Mouse (Mus musculus) heart, adult 2 months (tissue): ENCODE results near the gene Tom1l2. TPM values are rescaled to one million over a fixed set of nuclear protein-coding genes. Genes with fewer than 3 reads are reported as not detected.

ENCODE experiments used
- DNase-seq, 2 experiments: peaks; one replicate each; pipeline ENCODE4 v3.0.0; 2021
- H3K27ac ChIP-seq: fragments of 200-600 bp; 2 replicates; pipeline ENCODE4 v1.8.1; 2022
- H3K27me3 ChIP-seq: fragments of 200-500 bp; 2 replicates; pipeline ENCODE4 v1.6.1; 2012; ENCODE audit warnings: mild to moderate bottlenecking, low read length, inconsistent platforms, mixed read lengths; ENCODE audit not compliant: control insufficient read depth, insufficient read depth
- H3K36me3 ChIP-seq: fragments of 200-500 bp; 2 replicates; pipeline ENCODE4 v1.6.1; 2012; ENCODE audit warnings: low read length, inconsistent platforms; ENCODE audit not compliant: control insufficient read depth, insufficient read depth
- H3K4me1 ChIP-seq: fragments of 200-500 bp; 2 replicates; pipeline ENCODE4 v1.6.1; 2011; ENCODE audit warnings: low read length; ENCODE audit not compliant: control insufficient read depth, insufficient read depth
- H3K4me3 ChIP-seq: fragments of 200-600 bp; 2 replicates; pipeline ENCODE4 v1.8.1; 2022
- H3K79me2 ChIP-seq: fragments of 200-500 bp; replicated peaks from 2 replicates; pipeline ENCODE4 v1.6.1; 2012; ENCODE audit warnings: mild to moderate bottlenecking, inconsistent platforms, low read length, moderate library complexity, mixed read lengths; ENCODE audit not compliant: control insufficient read depth, insufficient read depth
- H3K9ac ChIP-seq: fragments of 200-500 bp; 2 replicates; pipeline ENCODE4 v1.6.1; 2012; ENCODE audit warnings: low read depth, mild to moderate bottlenecking, control low read depth, inconsistent platforms, low read length, mixed read lengths
- CTCF ChIP-seq: fragments of 200-600 bp; IDR thresholded peaks from 2 replicates; pipeline ENCODE4 v1.8.1; 2022; ENCODE audit warnings: antibody characterized with exemption, mild to moderate bottlenecking, moderate library complexity
- EP300 ChIP-seq: fragments of 200-500 bp; IDR thresholded peaks from 2 replicates; pipeline ENCODE4 v1.6.1; 2011; ENCODE audit warnings: low read depth, low read length, control low read depth; ENCODE audit not compliant: insufficient read depth
- POLR2A ChIP-seq: fragments of 200-500 bp; IDR thresholded peaks from 2 replicates; pipeline ENCODE4 v1.6.1; 2011; ENCODE audit warnings: mild to moderate bottlenecking, low read depth, low read length, control low read depth; ENCODE audit not compliant: insufficient read depth
- WGBS: fragments of 180-500 bp; shearing (Covaris S2); methylation state at CpG from one replicate; pipeline ENCODE4 v1.1.7; 2018; 5-methylcytosine and 5-hydroxymethylcytosine counted together
- intact Hi-C: fragments of 180-260 bp; cut with DNase I; formaldehyde crosslinking; loops from one replicate; pipeline ENCODE4 v1.15.1; 2025
- polyA plus RNA-seq: library from polyadenylated mRNA; depleted of rRNA; stranded (reverse); fragments of >200 nt; gene quantifications from 2 replicates; pipeline ENCODE4 v1.2.3, GENCODE M21; 2012
- total RNA-seq, 2 experiments: library from RNA; stranded (reverse); gene quantifications; 2 replicates each; pipeline ENCODE4 v1.2.3; 2021

Gene Tom1l2
- total and polyA plus RNA-seq, 3 experiments = 102 to 123 (median 113) TPM

DNA sequence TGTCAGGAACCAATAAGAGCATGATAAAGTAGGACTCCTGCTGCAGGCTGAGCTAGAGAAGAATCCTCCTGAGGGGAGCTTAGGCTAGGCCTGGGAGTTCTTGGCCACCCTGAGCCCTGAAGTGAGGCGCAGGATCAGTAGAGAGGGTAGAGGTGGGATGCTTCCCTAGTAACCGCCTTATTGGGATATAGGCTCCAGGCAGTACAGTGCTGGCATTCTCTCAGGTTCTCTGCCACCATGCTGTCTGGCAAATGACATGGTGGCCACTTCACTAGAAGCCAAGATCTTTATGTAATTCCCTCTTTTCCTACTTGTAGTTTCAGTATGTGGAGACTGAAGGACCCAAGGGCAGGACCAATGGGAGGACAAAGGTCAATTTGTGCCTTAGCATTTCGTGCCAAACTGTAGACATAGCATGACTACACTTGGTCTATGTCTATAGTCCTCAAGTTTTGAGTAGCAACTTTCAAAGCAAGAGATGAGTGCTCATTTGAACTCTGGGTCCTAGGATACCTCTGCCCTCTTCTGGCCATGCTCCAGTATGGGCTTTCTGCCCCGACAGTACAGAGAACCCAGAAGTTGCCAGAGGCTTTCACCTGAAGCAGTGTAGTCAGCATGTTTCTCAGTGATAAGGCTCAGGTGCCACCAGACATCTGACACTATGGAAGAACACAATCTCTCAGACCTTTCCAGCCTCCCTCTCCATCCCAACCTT lies 87.3 kb downstream of the Tom1l2 start:
- intact Hi-C loops = no loop called here
- WGBS = 87% methylated on average over 4 of the region's 4 CpGs
- Histone ChIP-seq H3K27ac (no peak overlapping the region), H3K36me3 (no peaks in the 10 kb centered on the region), H3K9ac (no peak overlapping the region), H3K79me2 (no peaks in the 10 kb centered on the region), H3K4me3 (no peak overlapping the region), H3K27me3 (no peaks in the 10 kb centered on the region), H3K4me1 (no peaks in the 10 kb centered on the region; the same call in 1 of the 2 replicates)
- 0 out of 2 replicates have a peak, but pooled peaks have one; percentile 5 for TF ChIP-seq CTCF
- TF ChIP-seq EP300 = no peak
- TF ChIP-seq POLR2A = no peak
- no peak for DNase-seq

DNA sequence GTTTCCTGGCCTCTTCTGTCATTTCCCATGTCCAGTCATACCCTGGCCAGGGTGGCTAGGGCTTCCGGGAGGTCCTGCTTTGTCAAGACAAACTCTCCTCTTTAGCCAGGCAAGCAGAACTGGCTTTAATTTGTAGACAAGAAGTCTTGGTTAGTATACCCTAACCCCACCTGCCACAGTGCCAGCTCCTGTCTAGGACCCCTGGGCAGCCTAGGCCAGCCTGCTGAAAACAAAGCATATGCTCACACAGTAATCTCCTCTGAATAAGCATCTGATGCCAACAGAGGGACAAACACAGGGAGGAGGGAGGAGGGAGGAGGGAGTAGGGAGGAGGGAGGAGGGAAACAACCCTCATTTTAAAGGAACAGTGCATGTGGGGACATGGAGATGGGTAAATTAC lies 88.1 kb downstream of the Tom1l2 start:
- H3K79me2 ChIP-seq = no peaks in the 10 kb centered on the region
- intact Hi-C loops = no loop called here

DNA sequence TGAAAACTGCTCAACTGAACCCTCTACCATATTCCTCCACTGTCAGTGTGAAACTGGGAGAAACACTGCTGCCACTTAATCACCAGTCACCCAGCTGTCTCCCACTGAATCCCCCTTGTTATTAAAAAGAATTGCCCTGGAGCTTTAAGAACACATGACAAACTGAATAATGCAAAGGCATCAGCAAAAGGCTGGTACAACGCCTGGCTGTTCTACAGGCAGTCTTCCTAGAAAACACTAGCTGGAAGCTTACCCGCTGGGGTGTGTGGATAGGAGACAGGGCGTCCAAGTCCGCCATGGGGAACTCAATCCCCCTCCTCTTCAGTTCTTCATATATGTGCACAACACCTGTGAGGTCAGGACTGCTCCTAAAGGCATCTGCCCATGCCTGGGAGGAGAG lies 90.3 kb downstream of the Tom1l2 start:
- Histone ChIP-seq H3K27ac (no peak overlapping the region), H3K9ac (no peak overlapping the region), H3K4me3 (no peak overlapping the region), H3K36me3 (no peaks in the 10 kb centered on the region), H3K4me1 (no peaks in the 10 kb centered on the region; the same call in 1 of the 2 replicates), H3K79me2 (no peaks in the 10 kb centered on the region), H3K27me3 (no peaks in the 10 kb centered on the region)
- WGBS = 98% methylated on average over 4 of the region's 4 CpGs
- DNase-seq = no peak
- TF ChIP-seq EP300 = no peak
- TF ChIP-seq CTCF = no peak
- no peak for TF ChIP-seq POLR2A
- intact Hi-C loops = no loop called here

More for the DNA sequence above, 88.1 kb downstream of the Tom1l2 start:
- H3K27me3 ChIP-seq = no peaks in the 10 kb centered on the region
- TF ChIP-seq EP300 = no peak
- H3K4me3 ChIP-seq = no peak overlapping the region
- no peak overlapping the region for H3K27ac ChIP-seq
- 77% methylated on average over 1 of the region's 1 CpGs for WGBS
- no peaks in the 10 kb centered on the region for H3K36me3 ChIP-seq
- H3K4me1 ChIP-seq = no peaks in the 10 kb centered on the region; the same call in 1 of the 2 replicates
- H3K9ac ChIP-seq = no peak overlapping the region
- DNase-seq = no peak

DNA sequence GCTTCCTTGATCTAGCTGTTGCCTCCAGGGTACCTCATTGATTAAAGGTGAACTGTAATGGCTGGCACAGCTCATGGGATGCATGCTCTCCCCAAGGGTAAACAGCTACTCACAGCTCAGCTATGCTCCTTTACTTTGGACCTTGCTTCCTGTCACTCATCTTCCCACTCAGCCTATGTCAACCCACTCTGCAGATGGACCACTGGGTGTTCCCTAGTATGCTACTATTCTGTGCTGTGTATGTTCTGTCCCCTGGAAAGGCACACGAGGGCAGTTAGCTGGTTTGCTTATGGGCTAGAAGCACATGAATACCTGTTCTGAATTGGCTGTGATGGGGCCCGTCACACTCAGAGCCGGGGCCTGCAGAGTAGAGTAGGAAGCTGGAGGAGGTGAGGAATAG lies 92.0 kb downstream of the Tom1l2 start:
- intact Hi-C loops = no loop called here
- WGBS = 93% methylated on average over 3 of the region's 3 CpGs
- no peak for TF ChIP-seq EP300
- TF ChIP-seq CTCF = no peak
- TF ChIP-seq POLR2A = no peak

DNA sequence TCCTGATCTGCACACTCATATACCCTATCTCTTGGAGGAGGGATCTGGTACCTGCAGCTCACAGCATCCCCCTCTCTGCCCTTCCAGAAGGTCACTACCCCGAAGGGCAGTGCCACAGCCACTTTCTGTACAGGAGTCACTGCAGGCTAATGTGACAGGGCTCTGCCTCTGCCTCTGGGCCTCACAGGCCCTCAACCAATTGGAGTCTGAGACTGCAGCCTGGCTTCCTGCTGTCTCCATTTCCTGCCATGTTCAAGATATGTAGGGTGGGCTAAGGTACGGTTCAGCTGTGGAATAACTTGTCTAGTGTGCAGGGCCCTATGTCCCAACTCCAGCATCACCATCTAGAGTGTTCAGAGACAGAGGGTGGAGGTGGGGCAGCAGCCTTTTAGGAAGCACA lies 95.0 kb downstream of the Tom1l2 start:
- Histone ChIP-seq H3K27ac (no peak overlapping the region), H3K4me1 (peaks cover 18% of the 10 kb centered on the region), H3K36me3 (peaks cover 7% of the 10 kb centered on the region), H3K27me3 (no peaks in the 10 kb centered on the region), H3K4me3 (no peak overlapping the region), H3K9ac (no peak overlapping the region), H3K79me2 (no peaks in the 10 kb centered on the region)
- DNase-seq = no peak
- TF ChIP-seq EP300 (no peak), CTCF (no peak), POLR2A (no peak)
- 44% methylated on average over 2 of the region's 2 CpGs for WGBS
- intact Hi-C loops = no loop called here

More for the DNA sequence above, 92.0 kb downstream of the Tom1l2 start:
- Histone ChIP-seq H3K27me3 (no peaks in the 10 kb centered on the region), H3K36me3 (peaks cover 3% of the 10 kb centered on the region), H3K9ac (no peak overlapping the region), H3K27ac (no peak overlapping the region), H3K79me2 (no peaks in the 10 kb centered on the region), H3K4me1 (peaks cover 9% of the 10 kb centered on the region), H3K4me3 (no peak overlapping the region)
- no peak for DNase-seq

DNA sequence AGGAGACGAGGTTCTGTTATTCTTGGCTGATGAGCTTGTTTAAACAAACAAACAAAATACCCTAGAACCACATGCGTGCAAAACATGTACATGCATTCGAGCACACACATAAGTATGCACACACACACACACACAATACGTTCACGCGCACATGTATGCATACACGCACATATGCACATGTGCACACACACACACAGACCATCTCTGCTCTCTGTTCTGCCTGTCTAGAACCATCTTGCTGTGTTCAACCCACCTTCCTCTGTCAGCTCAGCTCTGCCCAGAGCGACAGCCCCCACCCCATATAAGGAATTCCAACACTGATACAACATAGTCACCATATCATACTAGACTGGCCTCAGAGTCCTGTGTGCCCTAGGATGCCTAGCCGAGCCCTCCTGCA lies 96.0 kb downstream of the Tom1l2 start:
- Histone ChIP-seq H3K9ac (no peak overlapping the region), H3K4me3 (no peak overlapping the region), H3K36me3 (peaks cover 7% of the 10 kb centered on the region), H3K27me3 (no peaks in the 10 kb centered on the region), H3K79me2 (no peaks in the 10 kb centered on the region), H3K27ac (peak overlapping the region; percentile 72; the same call in 1 of the 2 replicates), H3K4me1 (peaks cover 18% of the 10 kb centered on the region)
- 59% methylated on average over 9 of the region's 9 CpGs for WGBS
- DNase-seq = no peak
- TF ChIP-seq POLR2A (no peak), EP300 (no peak), CTCF (no peak)
- intact Hi-C loops = no loop called here
